Mouse (Mus musculus): ENCODE data around the gene Spats2l.

DNA sequence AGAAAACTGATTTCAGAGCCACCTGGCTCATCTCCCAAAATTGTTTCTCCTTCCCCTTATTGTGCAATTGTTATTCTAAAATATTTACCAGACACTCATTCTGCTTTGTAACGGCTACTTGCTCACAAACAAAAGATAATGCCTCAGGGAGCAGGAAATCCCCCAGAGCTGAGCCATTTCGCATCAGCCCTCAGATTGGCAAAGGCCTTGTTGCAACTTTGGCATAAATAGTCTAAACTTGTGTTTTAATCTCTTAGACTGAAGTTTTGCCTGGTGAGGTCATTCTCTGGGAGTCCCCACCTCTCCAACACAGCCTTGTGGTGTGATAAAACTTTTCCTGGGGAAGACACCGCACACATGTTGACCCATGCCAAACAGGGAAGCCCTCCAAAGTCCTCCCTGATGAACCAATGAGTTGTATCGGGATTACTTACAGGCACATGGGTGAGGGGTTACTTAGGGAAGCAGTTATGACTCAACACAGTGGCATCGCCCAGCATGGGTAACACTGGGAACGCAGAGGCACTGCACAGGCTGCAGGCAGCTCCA is 215.2 kb downstream of the Spats2l start:
- TF ChIP-seq GATA1 (IDR thresholded peaks at IDR 0.05; ENCODE audit: borderline replicate concordance, low read length) (no peak), FLI1 (IDR thresholded peaks at IDR 0.05; ENCODE audit: low read length) (no peak)

Measured in megakaryocyte, embryonic 14.5 days (primary cell).